Mouse (Mus musculus) myocyte (in vitro differentiated cells): Measurements from ENCODE around the gene Amacr.
"Not testable (repeated sequence)": the region's sequence is repeated elsewhere in the genome, so short reads cannot be mapped to it uniquely, and the experiment has no call there.

ENCODE experiments used
- CEBPB ChIP-seq: IDR thresholded peaks from 2 replicates; pipeline ENCODE4 v1.6.1; 2011; ENCODE audit warnings: mild to moderate bottlenecking, moderate library complexity; ENCODE audit not compliant: poor library complexity, insufficient read depth, severe bottlenecking
- MYOD1 ChIP-seq, 3 experiments: IDR thresholded peaks; one replicate each; pipeline ENCODE4 v1.6.1; 2011; ENCODE audit warnings: control low read depth in 2 of 3, low read depth in 2 of 3, mild to moderate bottlenecking in 2 of 3, moderate library complexity in 1 of 3; ENCODE audit not compliant: insufficient read length in 2 of 3, control insufficient read depth in 1 of 3
- MYOG ChIP-seq, 3 experiments: IDR thresholded peaks; one replicate each; pipeline ENCODE4 v1.6.1; 2011; ENCODE audit warnings: control low read depth in 2 of 3, low read depth in 2 of 3, mild to moderate bottlenecking in 2 of 3; ENCODE audit not compliant: insufficient read length in 2 of 3, control insufficient read depth in 1 of 3, insufficient read depth in 1 of 3
- POLR2A ChIP-seq: IDR thresholded peaks from one replicate; pipeline ENCODE4 v1.6.1; 2011; ENCODE audit warnings: low read depth, mild to moderate bottlenecking, control low read depth, moderate library complexity; ENCODE audit not compliant: insufficient read length
- POLR2AphosphoS2 ChIP-seq: IDR thresholded peaks from one replicate; pipeline ENCODE4 v1.6.1; 2011; ENCODE audit warnings: low read depth, control low read depth; ENCODE audit not compliant: insufficient read length
- REST ChIP-seq: IDR thresholded peaks from one replicate; pipeline ENCODE4 v1.6.1; 2011; ENCODE audit warnings: mild to moderate bottlenecking, control low read depth, moderate library complexity; ENCODE audit not compliant: insufficient read depth, insufficient read length
- SRF ChIP-seq: IDR thresholded peaks from one replicate; pipeline ENCODE4 v1.6.1; 2011; ENCODE audit warnings: low read depth; ENCODE audit not compliant: control insufficient read depth, insufficient read length
- TCF3 ChIP-seq: IDR thresholded peaks from one replicate; pipeline ENCODE4 v1.6.1; 2011; ENCODE audit warnings: low read depth, control low read depth; ENCODE audit not compliant: insufficient read length
- USF1 ChIP-seq: IDR thresholded peaks from one replicate; pipeline ENCODE4 v1.6.1; 2011; ENCODE audit warnings: low read depth, mild to moderate bottlenecking, control low read depth, moderate library complexity

DNA sequence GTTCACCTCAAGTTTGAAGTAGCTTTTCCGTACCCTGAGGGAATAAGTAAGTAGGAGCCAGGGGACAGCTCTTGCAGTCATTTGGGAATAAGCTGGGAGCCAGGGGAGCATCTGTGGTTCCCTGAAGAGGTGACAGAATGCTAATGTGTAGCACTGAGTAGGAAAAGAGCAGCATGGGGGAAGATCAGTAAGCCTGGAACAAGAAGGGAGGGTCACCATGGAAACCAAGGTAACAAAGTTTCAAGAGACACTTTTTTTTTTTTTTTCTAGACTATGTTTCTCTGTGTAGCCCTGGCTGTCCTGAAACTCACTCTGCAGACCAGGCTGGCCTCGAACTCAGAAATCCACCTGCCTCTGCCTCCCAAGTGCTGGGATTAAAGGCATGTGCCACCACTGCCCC, 4.9 kb downstream of the Amacr start:
- not testable (repeated sequence) for TF ChIP-seq POLR2A; TCF3; MYOG (IDR thresholded peaks at IDR 0.05; ENCODE audit: control insufficient read depth in 1 of 3, insufficient read depth in 1 of 3, insufficient read length in 2 of 3, low read depth in 2 of 3); USF1; SRF; MYOD1 (IDR thresholded peaks at IDR 0.05; ENCODE audit: control insufficient read depth in 1 of 3, insufficient read length in 2 of 3, low read depth in 2 of 3); POLR2AphosphoS2; REST; CEBPB
